Mouse (Mus musculus) thymus, postnatal 10 days (tissue): ENCODE measurements around the gene Bend4.

ENCODE experiments used
- DNase-seq, 2 experiments: peaks; one replicate each; pipeline ENCODE4 v3.0.0; 2021; ENCODE audit warnings: low spot score in 2 of 2

The Bend4 gene

GRCm38 (mm10) chr5:67427443-67428360, at the start of gene Bend4:
TSS of gene Bend4 (minus strand) at chr5:67428310.
- peak; percentile 14 to 31 for DNase-seq

- no peak for DNase-seq
These were observed 45.6 kb upstream of the Bend4 start for GRCm38 (mm10) chr5:67473723-67474122.

- no peak for DNase-seq
These were observed 45.0 kb upstream of the Bend4 start for GRCm38 (mm10) chr5:67473094-67473493.

- DNase-seq = no peak
These were observed 38.9 kb upstream of the Bend4 start for GRCm38 (mm10) chr5:67466866-67467530.

- no peak for DNase-seq
These were observed 36.8 kb upstream of the Bend4 start for GRCm38 (mm10) chr5:67464899-67465298.

GRCm38 (mm10) chr5:67463636-67464035, 35.5 kb upstream of the Bend4 start:
- no peak for DNase-seq

GRCm38 (mm10) chr5:67462331-67462730, 34.2 kb upstream of the Bend4 start:
- no peak for DNase-seq

- DNase-seq = no peak
These were observed 28.7 kb upstream of the Bend4 start for GRCm38 (mm10) chr5:67456841-67457240.

GRCm38 (mm10) chr5:67454282-67454681, 26.2 kb upstream of the Bend4 start:
- DNase-seq = no peak

- DNase-seq = no peak
These were observed 22.0 kb upstream of the Bend4 start for GRCm38 (mm10) chr5:67449957-67450630.

- no peak for DNase-seq
These were observed 18.4 kb upstream of the Bend4 start for GRCm38 (mm10) chr5:67446526-67446925.

GRCm38 (mm10) chr5:67444217-67445050, 16.3 kb upstream of the Bend4 start:
- no peak for DNase-seq

GRCm38 (mm10) chr5:67442813-67443450, 14.8 kb upstream of the Bend4 start:
- DNase-seq = no peak

GRCm38 (mm10) chr5:67440563-67440962, 12.5 kb upstream of the Bend4 start:
- no peak for DNase-seq

GRCm38 (mm10) chr5:67437403-67437802, 9.3 kb upstream of the Bend4 start:
- peak; percentile 37 to 49 for DNase-seq

- DNase-seq = no peak
These were observed 1.4 kb downstream of the Bend4 start for GRCm38 (mm10) chr5:67426478-67427442.

GRCm38 (mm10) chr5:67426011-67426410, 2.1 kb downstream of the Bend4 start:
- no peak for DNase-seq

GRCm38 (mm10) chr5:67424636-67425035, 3.5 kb downstream of the Bend4 start:
- no peak for DNase-seq

- no peak for DNase-seq
These were observed 4.1 kb downstream of the Bend4 start for GRCm38 (mm10) chr5:67423963-67424362.

- no peak for DNase-seq
These were observed 4.8 kb downstream of the Bend4 start for GRCm38 (mm10) chr5:67423326-67423725.
